Mouse (Mus musculus) ES-E14 (cell line): ENCODE data around the gene Tmem167b. TPM values are rescaled to one million over a fixed set of nuclear protein-coding genes. Genes with fewer than 3 reads are reported as not detected.
"Not testable (repeated sequence)": the region's sequence is repeated elsewhere in the genome, so short reads cannot be mapped to it uniquely, and the experiment has no call there.

Experiments
- DNase-seq: peaks from one replicate; pipeline ENCODE4 v3.0.0-alpha.2; 2013; ENCODE audit warnings: low read depth, low spot score
- H3K27ac ChIP-seq: 2 replicates; pipeline ENCODE4 v1.5.1; 2012; ENCODE audit warnings: low read depth, mild to moderate bottlenecking, low read length, moderate library complexity, mixed read lengths; ENCODE audit not compliant: poor library complexity, insufficient read depth, severe bottlenecking
- H3K36me3 ChIP-seq: 2 replicates; pipeline ENCODE4 v1.6.1; 2012; ENCODE audit warnings: mild to moderate bottlenecking, low read length, moderate library complexity, mixed read lengths; ENCODE audit not compliant: control insufficient read depth, poor library complexity, insufficient read depth, severe bottlenecking
- H3K4me1 ChIP-seq, 2 experiments: fragments of 150-350 bp in 1 of 2; sonication (generic) in 1 of 2; 2 replicates each; pipeline ENCODE4 v1.6.1; 2012; ENCODE audit warnings: low read length in 2 of 2, mild to moderate bottlenecking in 1 of 2, mixed read lengths in 1 of 2; ENCODE audit not compliant: control insufficient read depth in 2 of 2, insufficient read depth in 2 of 2, poor library complexity in 1 of 2
- H3K4me3 ChIP-seq, 2 experiments: fragments of 150-350 bp in 1 of 2; sonication (generic) in 1 of 2; 2 replicates each; pipeline ENCODE4 v1.5.1; 2012; ENCODE audit warnings: low read length in 2 of 2, low read depth in 1 of 2, mild to moderate bottlenecking in 1 of 2, mixed read lengths in 1 of 2; ENCODE audit not compliant: insufficient read depth in 1 of 2, poor library complexity in 1 of 2, severe bottlenecking in 1 of 2
- H3K9ac ChIP-seq: 2 replicates; pipeline ENCODE4 v1.6.1; 2012; ENCODE audit warnings: low read depth, mild to moderate bottlenecking, low read length, mixed read lengths; ENCODE audit not compliant: poor library complexity, insufficient read depth, severe bottlenecking
- H3K9me3 ChIP-seq: fragments of 150-350 bp; sonication (generic); 2 replicates; pipeline ENCODE4 v1.6.1; 2012; ENCODE audit warnings: low read depth, mild to moderate bottlenecking, low read length; ENCODE audit not compliant: control insufficient read depth, insufficient read depth
- CHD2 ChIP-seq: IDR thresholded peaks from 2 replicates; pipeline ENCODE4 v1.6.1; 2014; ENCODE audit warnings: mild to moderate bottlenecking, low read depth, low read length, inconsistent platforms
- HCFC1 ChIP-seq: IDR thresholded peaks from 2 replicates; pipeline ENCODE4 v1.6.1; 2012; ENCODE audit warnings: low read length, inconsistent platforms, borderline replicate concordance; ENCODE audit not compliant: insufficient read depth
- MAFK ChIP-seq: IDR thresholded peaks from 2 replicates; pipeline ENCODE4 v1.6.1; 2014; ENCODE audit warnings: mild to moderate bottlenecking, low read depth, low read length, inconsistent platforms; ENCODE audit not compliant: insufficient read depth
- ZC3H11A ChIP-seq: IDR thresholded peaks from 2 replicates; pipeline ENCODE4 v1.6.1; 2012; ENCODE audit warnings: low read depth, mild to moderate bottlenecking, inconsistent platforms, low read length, borderline replicate concordance
- ZNF384 ChIP-seq: IDR thresholded peaks from 2 replicates; pipeline ENCODE4 v1.6.1; 2012; ENCODE audit warnings: low read depth, low read length, inconsistent platforms
- in situ Hi-C, 2 experiments: fragments of 600-800 bp; cut with MboI; formaldehyde crosslinking; loops; one replicate each; pipeline ENCODE4 v1.15.1; 2025; ENCODE audit warnings: low sequenced_read_pairs in 2 of 2, inconsistent platforms in 1 of 2; ENCODE audit not compliant: unreplicated experiment in 2 of 2
- total RNA-seq: library from RNA; depleted of rRNA; stranded (reverse); fragments of 300-350 nt; gene quantifications from 2 replicates; pipeline ENCODE4 v1.2.3, GENCODE M21; 2012

Gene Tmem167b
- total RNA-seq, 1 experiment: 21.1 TPM

DNA sequence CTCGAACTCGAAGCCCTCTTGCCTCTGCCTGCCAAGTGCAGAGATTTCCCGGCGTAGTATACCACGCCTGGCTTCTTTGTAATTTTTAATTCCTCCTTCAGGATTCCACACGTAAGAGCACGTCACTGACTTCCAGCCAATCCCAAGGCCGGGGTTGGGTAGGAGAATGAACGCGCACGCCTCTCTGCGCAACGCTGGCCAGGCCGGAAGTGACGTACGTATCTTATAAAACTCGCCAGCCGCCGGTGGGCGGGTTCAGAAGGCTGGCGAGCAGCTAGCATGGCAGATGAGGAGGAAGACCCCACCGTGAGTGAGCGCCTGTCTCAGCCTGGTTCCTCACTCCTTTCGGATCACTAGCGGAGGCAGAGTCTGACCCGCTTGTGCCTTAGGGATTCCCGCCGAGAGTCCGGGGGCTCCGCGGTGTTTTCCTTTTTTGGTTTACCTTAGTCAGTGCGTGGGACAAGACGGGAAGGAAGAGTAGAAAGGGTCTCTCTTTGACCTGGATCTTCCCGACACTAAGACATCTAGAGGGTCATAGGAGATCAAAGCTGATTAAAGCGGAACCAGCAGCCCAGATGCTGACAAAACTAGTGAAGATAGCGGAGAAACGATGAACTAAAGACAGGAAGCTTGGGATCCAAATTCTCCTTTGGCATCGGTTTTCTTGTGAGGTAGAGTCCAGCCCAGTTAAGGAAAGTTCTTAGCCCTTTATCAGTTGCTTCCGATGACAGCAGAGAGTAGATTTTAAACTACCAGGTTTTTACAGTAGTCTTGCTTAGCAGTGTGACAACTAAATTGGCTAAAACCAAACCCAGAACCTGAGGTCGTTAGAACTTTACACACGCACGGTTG is 9.4 kb upstream of the Tmem167b start, which contains the start of gene Taf13:
Gene Taf13, plus strand, starts transcription at position 256 of the 852 bp plus-strand sequence.
- peaks cover 5% of the 10 kb centered on the region in 2 experiments; a peak in 2 of 4 replicates for H3K4me1 ChIP-seq

DNA sequence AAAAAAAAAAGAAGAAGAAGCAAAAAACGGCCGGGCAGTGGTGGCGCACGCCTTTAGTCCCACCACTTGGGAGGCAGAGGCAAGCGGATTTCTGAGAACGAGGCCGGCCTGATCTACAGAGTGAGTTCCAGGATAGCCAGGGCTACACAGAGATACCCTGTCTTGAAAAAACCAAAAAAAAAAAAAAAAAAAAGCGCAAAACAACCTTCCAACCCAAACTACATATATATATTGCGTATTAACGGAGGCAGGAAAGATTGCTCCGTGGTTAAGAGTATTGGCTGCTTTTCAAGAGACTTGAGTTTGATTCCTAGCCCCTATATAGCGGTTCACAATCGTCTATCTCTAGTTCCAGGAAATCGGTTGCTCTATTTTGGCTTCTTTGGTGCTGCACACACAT is 8.5 kb upstream of the Tmem167b start:
- no peak overlapping the region for H3K27ac ChIP-seq
- no peaks in the 10 kb centered on the region for H3K9me3 ChIP-seq
- in situ Hi-C loops: loop anchor here in 1 of 2 experiments (10.0 kb wide), 1 partner anchor 166 kb away; no protein-coding TSS in a partner anchor
- H3K9ac ChIP-seq: no peak overlapping the region
- peaks cover 2% of the 10 kb centered on the region; the same call in 1 of the 2 replicates for H3K36me3 ChIP-seq
- peak overlapping the region in 1 of 2 experiments; percentile 55; a peak in 1 of 4 replicates for H3K4me3 ChIP-seq
- TF ChIP-seq HCFC1 (no peak), ZNF384 (no peak), ZC3H11A (no peak), MAFK (no peak), CHD2 (no peak)
- DNase-seq: no peak
- peaks cover 5% of the 10 kb centered on the region in 2 experiments; a peak in 2 of 4 replicates for H3K4me1 ChIP-seq

More for the DNA sequence above, 9.4 kb upstream of the Tmem167b start, which contains the start of gene Taf13:
- Histone ChIP-seq H3K9ac (peak within 1 kb of the TSS; percentile 89), H3K9me3 (no peaks in the 10 kb centered on the region), H3K4me3 (peak within 1 kb of the TSS; percentile 79 to 87), H3K36me3 (peaks cover 2% of the 10 kb centered on the region; the same call in 1 of the 2 replicates), H3K27ac (no peak within 1 kb of the TSS)
- no peak for TF ChIP-seq ZNF384
- peak; percentile 86 for DNase-seq
- in situ Hi-C loops: loop anchor here in 1 of 2 experiments (10.0 kb wide), 1 partner anchor 167 kb away; no protein-coding TSS in a partner anchor

DNA sequence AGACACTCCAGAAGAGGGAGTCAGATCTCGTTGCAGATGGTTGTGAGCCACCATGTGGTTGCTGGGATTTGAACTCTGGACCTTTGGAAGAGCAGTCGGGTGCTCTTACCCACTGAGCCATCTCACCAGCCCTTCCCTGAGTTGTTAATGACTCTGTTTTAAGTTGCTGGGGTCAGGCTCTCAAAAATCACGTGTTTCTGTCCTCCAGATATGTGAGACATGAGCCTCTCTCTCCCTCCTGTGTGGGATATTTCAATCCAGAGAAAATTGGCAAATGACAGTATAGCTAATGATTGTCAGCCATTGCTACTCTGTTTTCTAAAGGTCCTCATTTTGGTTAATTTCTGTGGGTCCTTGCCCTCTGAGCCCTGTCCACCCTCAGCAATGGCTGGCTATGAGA is 7.4 kb upstream of the Tmem167b start:
- H3K36me3 ChIP-seq, DNase-seq, H3K9ac ChIP-seq, H3K4me1 ChIP-seq, H3K27ac ChIP-seq, H3K4me3 ChIP-seq, H3K9me3 ChIP-seq: not testable (repeated sequence)
- in situ Hi-C loops: loop anchor here in 1 of 2 experiments (10.0 kb wide), 1 partner anchor 165 kb away; no protein-coding TSS in a partner anchor

DNA sequence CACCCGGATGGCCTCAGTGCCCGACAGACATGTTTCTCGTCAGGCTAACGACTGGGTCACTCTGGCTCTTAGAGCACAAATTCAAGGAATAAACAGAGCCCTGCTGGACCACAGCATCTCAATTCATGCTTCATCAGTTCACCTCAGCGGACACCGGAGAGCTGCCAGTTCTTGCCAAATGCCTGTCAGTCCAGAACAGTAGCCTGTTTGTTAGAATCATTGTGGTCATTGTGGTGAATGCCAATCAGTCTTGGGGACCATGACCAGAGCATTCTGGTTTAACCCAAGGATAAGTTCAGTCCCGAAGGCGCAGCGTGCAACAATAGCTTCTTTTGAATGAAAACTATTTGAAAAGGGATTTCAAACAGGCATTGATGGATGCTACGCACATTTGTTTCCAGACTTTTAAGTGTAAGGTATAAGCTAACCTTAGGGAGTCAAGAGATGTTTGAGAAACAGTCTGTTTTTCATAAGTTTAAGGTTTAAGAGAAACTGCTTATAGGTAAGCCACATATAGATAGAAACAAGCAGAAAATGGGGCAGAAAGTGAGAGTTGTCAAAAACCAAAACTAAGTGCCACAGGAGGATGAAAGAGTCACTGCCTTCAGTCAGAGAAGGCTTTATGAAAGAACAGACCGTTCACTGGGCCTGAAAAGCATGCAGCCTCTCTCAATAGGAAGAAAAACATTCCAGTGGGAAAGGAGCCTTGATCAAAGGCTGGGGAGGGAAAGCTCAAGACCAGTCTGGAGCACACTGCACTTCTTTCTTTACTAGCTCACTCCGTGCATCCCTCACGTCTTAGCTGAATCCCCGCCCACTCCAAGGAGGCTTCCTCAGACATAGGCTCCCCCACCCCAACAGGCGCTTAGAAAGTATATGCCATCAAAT is 6.0 kb upstream of the Tmem167b start:
- no peak for TF ChIP-seq CHD2
- no peak for TF ChIP-seq MAFK
- TF ChIP-seq ZNF384: no peak
- TF ChIP-seq HCFC1: no peak
- no peak for TF ChIP-seq ZC3H11A
- Histone ChIP-seq H3K27ac (no peak overlapping the region), H3K4me3 (no peak overlapping the region), H3K4me1 (no peaks in the 10 kb centered on the region; a peak in 1 of 4 replicates), H3K36me3 (no peaks in the 10 kb centered on the region), H3K9me3 (no peaks in the 10 kb centered on the region), H3K9ac (no peak overlapping the region)
- in situ Hi-C loops: no loop called here
- DNase-seq: no peak
